Mouse (Mus musculus) mesoderm, embryonic 11.5 days (tissue): ENCODE results near the gene Lrrc56.
"Not testable (repeated sequence)": the region's sequence is repeated elsewhere in the genome, so short reads cannot be mapped to it uniquely, and the experiment has no call there.

Source experiments
- DNase-seq: peaks from one replicate; pipeline ENCODE4 v3.0.0-alpha.2; 2012; ENCODE audit warnings: low read depth, low spot score

Gene Lrrc56

GRCm38 (mm10) chr7:141216894-141217293 is 22.9 kb downstream of the Lrrc56 start:
- no peak for DNase-seq

GRCm38 (mm10) chr7:141217343-141218013 is 23.5 kb downstream of the Lrrc56 start:
- DNase-seq, result no peak

- no peak for DNase-seq
Measured at GRCm38 (mm10) chr7:141218141-141218540, 24.2 kb downstream of the Lrrc56 start.

- no peak for DNase-seq
Measured at GRCm38 (mm10) chr7:141218557-141219133, 24.7 kb downstream of the Lrrc56 start.

GRCm38 (mm10) chr7:141219558-141220099 is 25.7 kb downstream of the Lrrc56 start:
- no peak for DNase-seq

- DNase-seq, result no peak
Measured at GRCm38 (mm10) chr7:141220377-141220776, 26.4 kb downstream of the Lrrc56 start.

GRCm38 (mm10) chr7:141221249-141222125 is 27.5 kb downstream of the Lrrc56 start:
- DNase-seq, result peak; percentile 98

GRCm38 (mm10) chr7:141222126-141222467 is 28.1 kb downstream of the Lrrc56 start:
- DNase-seq, result no peak

- no peak for DNase-seq
Measured at GRCm38 (mm10) chr7:141222696-141223215, 28.8 kb downstream of the Lrrc56 start.

GRCm38 (mm10) chr7:141226535-141226934 is 32.6 kb downstream of the Lrrc56 start:
- DNase-seq, result no peak

- DNase-seq, result no peak
Measured at GRCm38 (mm10) chr7:141227796-141228195, 33.8 kb downstream of the Lrrc56 start.

- peak; percentile 94 for DNase-seq
Measured at GRCm38 (mm10) chr7:141228279-141229067, 34.5 kb downstream of the Lrrc56 start, which contains the start of gene Phrf1. Gene Phrf1 (plus strand): TSS chr7:141228784.

- DNase-seq, result no peak
Measured at GRCm38 (mm10) chr7:141229702-141230101, 35.7 kb downstream of the Lrrc56 start.

GRCm38 (mm10) chr7:141230570-141230969 is 36.6 kb downstream of the Lrrc56 start:
- no peak for DNase-seq

GRCm38 (mm10) chr7:141231111-141231510 is 37.2 kb downstream of the Lrrc56 start:
- no peak for DNase-seq

GRCm38 (mm10) chr7:141231551-141231950 is 37.6 kb downstream of the Lrrc56 start:
- no peak for DNase-seq

GRCm38 (mm10) chr7:141250486-141250885 is 56.5 kb downstream of the Lrrc56 start:
- not testable (repeated sequence) for DNase-seq

- no peak for DNase-seq
Measured at GRCm38 (mm10) chr7:141256159-141256558, 62.2 kb downstream of the Lrrc56 start.
